20 mouse cellular contexts compared by ENCODE assay signal in the genomic region with DNA sequence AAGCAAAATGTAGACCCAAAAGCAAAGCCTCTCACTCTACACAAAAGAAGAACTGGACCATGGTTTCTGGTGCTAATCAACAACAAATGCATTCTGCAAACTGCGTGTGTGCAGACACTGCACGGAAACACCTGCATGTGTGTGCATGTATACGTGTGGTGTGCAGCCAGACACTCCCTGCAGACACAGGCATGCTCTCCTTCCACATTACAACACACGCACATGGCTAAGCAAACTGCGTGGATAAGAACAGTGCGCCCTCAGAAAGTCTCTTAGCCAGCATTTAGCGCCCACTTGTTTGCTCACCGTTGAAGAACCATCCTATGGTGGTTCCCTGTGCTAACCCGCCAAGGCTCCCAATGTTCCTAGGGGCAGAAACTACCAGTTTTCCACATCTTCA. TPM values are rescaled to one million over a fixed set of nuclear protein-coding genes. Genes with fewer than 3 reads are reported as not detected.
DNase-seq lines count a peak whose midpoint lies in the region; ATAC-seq and TF ChIP-seq lines count a peak whose summit lies in the region.
"Had no signal": no experiment of that assay in that cellular context is flagged by ENCODE, and none has a peak within 500 bp of the region (broad histone marks: within the 10 kb centered on the region; RNA-seq: fewer than 3 reads in every experiment).

No protein-coding gene starts in this region.

- no peak for DNase-seq in heart, postnatal 14 days
- no peak for DNase-seq in liver, embryonic 11.5 days (ENCODE audit: low spot score)
- DNase-seq in cerebellum, adult 18-20 months: no peak
- no peak for DNase-seq in layer of hippocampus, adult 11-12 months (ENCODE audit: low spot score)
- DNase-seq: B cell, adult 2 months; cerebellum, adult 11 months; cerebellum, postnatal 25 days; gastrocnemius, postnatal 25 days; lung, adult 2 months; lung, postnatal 36 days; spleen, adult 18-20 months had no signal

- TF ChIP-seq CTCF in intestine, postnatal 0 days (IDR thresholded peaks at IDR 0.05; ENCODE audit: low read depth): no peak

- ATAC-seq in heart, embryonic 13.5 days (ENCODE audit: extremely low read depth, insufficient number of reproducible peaks, low FRiP score, low TSS enrichment): no peak
- ATAC-seq in liver, embryonic 12.5 days: no peak
- no peak for ATAC-seq in liver, embryonic 11.5 days (replicated peaks; ENCODE audit: low FRiP score)
- ATAC-seq in intestine, postnatal 0 days: no peak
- ATAC-seq in stomach, embryonic 15.5 days (ENCODE audit: insufficient read depth, low FRiP score, low read depth): no peak
- ATAC-seq: midbrain, embryonic 15.5 days had no signal

- H3K4me2 ChIP-seq in heart, embryonic 13.5 days: peak overlapping the region; percentile 98
- 0 out of 2 replicates have a peak overlapping the region, but pooled peaks have one; percentile 3 for H3K4me2 ChIP-seq in liver, embryonic 12.5 days
- no peak overlapping the region; the same call in 1 of the 2 replicates for H3K4me2 ChIP-seq in liver, embryonic 11.5 days
- H3K4me2 ChIP-seq in intestine, postnatal 0 days (replicated peaks; ENCODE audit: low read depth): peak overlapping the region; percentile 93
- peak overlapping the region; percentile 88; the same call in 1 of the 2 replicates for H3K4me2 ChIP-seq in stomach, embryonic 15.5 days
- H3K4me2 ChIP-seq: forebrain, embryonic 12.5 days; midbrain, embryonic 15.5 days had no signal

- H3K27me3 ChIP-seq in heart, embryonic 13.5 days (replicated peaks): peaks cover 11% of the 10 kb centered on the region
- H3K27me3 ChIP-seq in liver, embryonic 12.5 days (replicated peaks): peaks cover 14% of the 10 kb centered on the region
- 0 out of 2 replicates have a peak, but pooled peaks cover 2% of the 10 kb centered on the region for H3K27me3 ChIP-seq in liver, embryonic 11.5 days (replicated peaks; ENCODE audit: control insufficient read depth, insufficient read depth, low read length)
- H3K27me3 ChIP-seq in intestine, postnatal 0 days (replicated peaks; ENCODE audit: control insufficient read depth, insufficient read depth, low read length): no peaks in the 10 kb centered on the region
- no peaks in the 10 kb centered on the region for H3K27me3 ChIP-seq in stomach, embryonic 15.5 days (replicated peaks)

- peak overlapping the region; percentile 86 for H3K4me3 ChIP-seq in heart, embryonic 13.5 days
- H3K4me3 ChIP-seq in liver, embryonic 12.5 days: no peak overlapping the region
- H3K4me3 ChIP-seq in liver, embryonic 11.5 days (ENCODE audit: low read depth, low read length): no peak overlapping the region
- H3K4me3 ChIP-seq in intestine, postnatal 0 days (ENCODE audit: low read depth, low read length): 0 out of 2 replicates have a peak overlapping the region, but pooled peaks have one; percentile 68
- H3K4me3 ChIP-seq in stomach, embryonic 15.5 days (replicated peaks): no peak overlapping the region
- H3K4me3 ChIP-seq: forebrain, embryonic 12.5 days; midbrain, embryonic 15.5 days had no signal

- peaks cover 52% of the 10 kb centered on the region for H3K4me1 ChIP-seq in heart, embryonic 13.5 days
- H3K4me1 ChIP-seq in liver, embryonic 12.5 days: peaks cover 41% of the 10 kb centered on the region
- peaks cover 14% of the 10 kb centered on the region for H3K4me1 ChIP-seq in liver, embryonic 11.5 days (replicated peaks; ENCODE audit: control insufficient read depth, insufficient read depth, low read length)
- peaks cover 7% of the 10 kb centered on the region for H3K4me1 ChIP-seq in intestine, postnatal 0 days (replicated peaks; ENCODE audit: control insufficient read depth, insufficient read depth, low read length)
- 0 out of 2 replicates have a peak, but pooled peaks cover 3% of the 10 kb centered on the region for H3K4me1 ChIP-seq in stomach, embryonic 15.5 days

- peak overlapping the region; percentile 82 for H3K9ac ChIP-seq in heart, embryonic 13.5 days
- no peak overlapping the region for H3K9ac ChIP-seq in liver, embryonic 12.5 days
- no peak overlapping the region for H3K9ac ChIP-seq in liver, embryonic 11.5 days (ENCODE audit: low read depth, low read length)
- no peak overlapping the region for H3K9ac ChIP-seq in intestine, postnatal 0 days (ENCODE audit: low read depth, low read length)
- H3K9ac ChIP-seq in stomach, embryonic 15.5 days: no peak overlapping the region
- H3K9ac ChIP-seq: forebrain, embryonic 12.5 days; kidney, embryonic 15.5 days; midbrain, embryonic 15.5 days had no signal

- intact Hi-C loops in heart, postnatal 14 days (cut with DNase I): no loop called here

- H3K9me3 ChIP-seq in heart, embryonic 13.5 days: no peaks in the 10 kb centered on the region
- no peaks in the 10 kb centered on the region for H3K9me3 ChIP-seq in liver, embryonic 12.5 days (replicated peaks)
- no peaks in the 10 kb centered on the region for H3K9me3 ChIP-seq in liver, embryonic 11.5 days (ENCODE audit: control insufficient read depth, low read length)
- no peaks in the 10 kb centered on the region for H3K9me3 ChIP-seq in intestine, postnatal 0 days (ENCODE audit: control insufficient read depth)
- H3K9me3 ChIP-seq in stomach, embryonic 15.5 days: no peaks in the 10 kb centered on the region
- H3K9me3 ChIP-seq: forebrain, embryonic 12.5 days; hindbrain, embryonic 10.5 days; kidney, embryonic 15.5 days; limb, embryonic 10.5 days; midbrain, embryonic 15.5 days had no signal

- peak overlapping the region; percentile 81 for H3K27ac ChIP-seq in heart, embryonic 13.5 days (replicated peaks)
- no peak overlapping the region for H3K27ac ChIP-seq in liver, embryonic 12.5 days
- no peak overlapping the region for H3K27ac ChIP-seq in liver, embryonic 11.5 days (ENCODE audit: low read depth, low read length)
- H3K27ac ChIP-seq in intestine, postnatal 0 days (ENCODE audit: low read depth, low read length): no peak overlapping the region
- no peak overlapping the region for H3K27ac ChIP-seq in stomach, embryonic 15.5 days
- H3K27ac ChIP-seq: forebrain, embryonic 12.5 days; hindbrain, embryonic 10.5 days; kidney, embryonic 15.5 days; limb, embryonic 10.5 days; midbrain, embryonic 15.5 days had no signal

- no peaks in the 10 kb centered on the region for H3K36me3 ChIP-seq in heart, embryonic 13.5 days
- H3K36me3 ChIP-seq in liver, embryonic 12.5 days: no peaks in the 10 kb centered on the region
- no peaks in the 10 kb centered on the region for H3K36me3 ChIP-seq in liver, embryonic 11.5 days (ENCODE audit: control insufficient read depth, insufficient read depth, low read length)
- no peaks in the 10 kb centered on the region for H3K36me3 ChIP-seq in intestine, postnatal 0 days (ENCODE audit: control insufficient read depth, insufficient read depth)
- H3K36me3 ChIP-seq in stomach, embryonic 15.5 days: no peaks in the 10 kb centered on the region
- H3K36me3 ChIP-seq: forebrain, embryonic 12.5 days; hindbrain, embryonic 10.5 days; kidney, embryonic 15.5 days; limb, embryonic 10.5 days; midbrain, embryonic 15.5 days had no signal

- WGBS in heart, embryonic 13.5 days: 79% methylated on average over 9 of the region's 9 CpGs
- WGBS in liver, embryonic 12.5 days (ENCODE audit: insufficient replicate concordance): 78% methylated on average over 9 of the region's 9 CpGs
- WGBS in liver, embryonic 11.5 days: 81% methylated on average over 9 of the region's 9 CpGs
- 72% methylated on average over 9 of the region's 9 CpGs for WGBS in intestine, postnatal 0 days
- WGBS in stomach, embryonic 15.5 days: 86% methylated on average over 9 of the region's 9 CpGs

RNA-seq across cellular contexts. Expression of gene Coq8a, which starts 5.4 kb away (rescaled TPM):
- polyA plus RNA-seq in heart, embryonic 13.5 days (2015; fragmentation: Nextera tagmentation; extraction: Ambion mirVana): 26.3 and 28.3 TPM in 2 replicates
- 100 to 1,000 TPM; 741 to 790 TPM for total RNA-seq in heart, postnatal 14 days (2021)
- 5.0 and 7.8 TPM in 2 replicates for polyA plus RNA-seq in liver, embryonic 12.5 days (2016; fragmentation: Nextera tagmentation; extraction: Ambion mirVana)
- polyA plus RNA-seq in liver, embryonic 11.5 days (2014; fragmentation: Nextera tagmentation; extraction: Ambion mirVana): 6.7 and 9.3 TPM in 2 replicates
- 28.6 and 29.7 TPM in 2 replicates for polyA plus RNA-seq in intestine, postnatal 0 days (2015; fragmentation: Nextera tagmentation; extraction: Ambion mirVana)
- polyA plus RNA-seq in stomach, embryonic 15.5 days (2015; fragmentation: Nextera tagmentation; extraction: Ambion mirVana): 16.0 and 20.6 TPM in 2 replicates

Comparison
In these comparisons a context has a peak if more than half of its experiments do, and no peak if none do; other contexts are left out.
1. H3K4me3 ChIP-seq: peak in heart, embryonic 13.5 days (single experiment) and intestine, postnatal 0 days (single experiment); none in liver, embryonic 12.5 days (single experiment), liver, embryonic 11.5 days (single experiment) and stomach, embryonic 15.5 days (single experiment).